Mouse (Mus musculus) central nervous system, embryonic 11.5 days (tissue): ENCODE results near the gene F8a. TPM values are rescaled to one million over a fixed set of nuclear protein-coding genes. Genes with fewer than 3 reads are reported as not detected.

ENCODE experiments used
- polyA plus RNA-seq: library from polyadenylated mRNA; depleted of rRNA; stranded (reverse); fragments of >200 nt; gene quantifications from 2 replicates; pipeline ENCODE4 v1.2.3, GENCODE M21; 2012; rRNA removed

Gene F8a
- 6.0 and 6.8 TPM in 2 replicates for polyA plus RNA-seq

GRCm38 (mm10) chrX:73227914-73228605 is at the start of gene F8a:
F8a (plus strand) TSS chrX:73228291.

DNA sequence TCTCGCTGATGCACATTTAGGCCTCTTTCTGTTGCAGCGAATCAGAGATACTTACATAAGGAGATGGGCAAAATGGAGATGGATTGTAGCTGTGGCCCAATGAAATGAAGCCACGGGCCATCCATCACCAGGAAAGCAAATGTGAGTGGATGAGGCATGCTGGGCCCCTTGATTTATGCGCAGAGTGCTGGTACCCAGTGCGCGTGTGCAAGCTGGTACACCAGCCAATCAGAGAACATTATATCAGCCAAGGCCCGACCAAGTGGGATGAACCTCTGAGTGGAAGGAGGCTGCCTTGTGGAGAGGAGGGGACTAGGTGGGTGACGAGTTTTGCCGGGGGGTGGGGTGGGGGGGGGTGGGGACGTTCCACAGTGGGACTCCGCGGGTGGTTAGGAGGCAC is 36.2 kb upstream of the F8a start, which contains the start of gene Xlr3b:
TSS of gene Xlr3b (plus strand) at position 274 of the 400 bp plus-strand sequence.

GRCm38 (mm10) chrX:73213819-73214564 is 14.1 kb upstream of the F8a start, which contains the start of gene Xlr4b:
Xlr4b (plus strand) TSS chrX:73214333.

DNA sequence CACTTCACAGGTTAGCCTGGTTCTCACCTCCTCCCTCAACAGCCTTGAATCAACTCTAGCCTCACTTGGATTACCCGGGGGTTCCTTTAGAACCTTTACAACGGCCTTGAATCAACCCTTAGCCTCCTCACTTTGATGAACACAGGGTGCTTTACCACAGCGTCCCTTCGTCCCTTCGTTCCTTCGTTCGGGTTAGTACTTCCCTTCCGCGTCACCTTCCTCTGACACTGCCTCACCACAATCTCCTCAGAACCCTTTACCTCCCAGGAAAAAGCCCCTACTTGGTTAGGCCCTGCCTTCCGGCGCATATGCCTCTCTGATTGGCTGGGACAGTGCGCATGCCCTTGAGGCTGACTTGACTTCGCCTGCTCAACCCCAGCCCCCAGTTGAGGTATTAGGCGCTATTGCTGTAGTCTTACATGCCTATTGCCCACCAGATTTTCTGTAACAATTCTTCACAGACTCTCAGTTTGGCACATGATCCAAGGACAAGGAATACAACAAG is 14.8 kb downstream of the F8a start, which contains the start of gene Xlr4c:
TSS of gene Xlr4c (minus strand) at position 310 of the 505 bp plus-strand sequence.

DNA sequence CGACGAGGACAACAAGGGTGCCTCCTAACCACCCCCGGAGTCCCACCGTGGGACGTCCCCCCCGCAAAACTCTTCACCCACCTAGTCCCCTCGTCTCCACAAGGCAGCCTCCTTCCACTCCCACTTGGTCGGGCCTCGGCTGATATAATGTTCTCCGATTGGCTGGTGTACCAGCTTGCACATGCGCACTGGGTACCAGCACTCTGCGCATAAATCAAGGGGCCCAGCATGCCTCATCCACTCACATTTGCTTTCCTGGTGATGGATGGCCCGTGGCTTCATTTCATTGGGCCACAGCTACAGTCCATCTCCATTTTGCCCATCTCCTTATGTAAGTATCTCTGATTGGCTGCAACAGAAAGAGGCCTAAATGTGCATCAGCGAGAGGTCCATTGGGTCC is 37.2 kb downstream of the F8a start, which contains the start of gene Xlr3c:
TSS of gene Xlr3c (minus strand) at position 121 of the 400 bp plus-strand sequence.

Other genes with a start within 250 kb of the F8a start
- gene Zfp185, start 241.0 kb upstream of the F8a start, polyA plus RNA-seq: 2.4 and 4.9 TPM in 2 replicates
- 0.04 TPM in 2 replicates for gene Pnma5, start 191.2 kb upstream of the F8a start, polyA plus RNA-seq
- gene Pnma3, start 163.5 kb upstream of the F8a start, polyA plus RNA-seq: 2.8 and 3.4 TPM in 2 replicates
- 0.71 and 2.6 TPM in 2 replicates for gene Xlr4a, start 145.8 kb upstream of the F8a start, polyA plus RNA-seq
- 1.7 and 3.5 TPM in 2 replicates for gene Xlr3a, start 131.2 kb upstream of the F8a start, polyA plus RNA-seq
- gene Gm14685, start 111.2 kb upstream of the F8a start, polyA plus RNA-seq: 0.16 and 0.46 TPM in 2 replicates
- gene Xlr5b, start 79.5 kb upstream of the F8a start, polyA plus RNA-seq: not detected in 2 replicates
- gene DXBay18, start 78.8 kb upstream of the F8a start, polyA plus RNA-seq: 0.04 TPM in 1 of 2 replicates, not detected in the other
- gene Spin2d, start 51.3 kb upstream of the F8a start, polyA plus RNA-seq: not detected in 2 replicates
- 9.6 and 11.1 TPM in 2 replicates for gene Xlr3b, start 36.1 kb upstream of the F8a start, polyA plus RNA-seq
- gene Xlr4b, start 14.0 kb upstream of the F8a start, polyA plus RNA-seq: 0.48 and 0.92 TPM in 2 replicates
- 0.78 TPM in 1 of 2 replicates, not detected in the other for gene Xlr4c, start 14.8 kb downstream of the F8a start, polyA plus RNA-seq
- 0.06 and 0.14 TPM in 2 replicates for gene Xlr3c, start 37.1 kb downstream of the F8a start, polyA plus RNA-seq
- 0.05 TPM in 1 of 2 replicates, not detected in the other for gene Xlr5a, start 64.7 kb downstream of the F8a start, polyA plus RNA-seq
- gene Xlr5c, start 64.7 kb downstream of the F8a start, polyA plus RNA-seq: not detected in 2 replicates
- gene Gm45015, start 108.5 kb downstream of the F8a start, polyA plus RNA-seq: not detected in 2 replicates
- gene Zfp275, start 114.3 kb downstream of the F8a start, polyA plus RNA-seq: 14.2 and 28.7 TPM in 2 replicates
- gene Gm18336, start 170.4 kb downstream of the F8a start, polyA plus RNA-seq: 0.09 and 0.25 TPM in 2 replicates
- 0.12 and 0.27 TPM in 2 replicates for gene Zfp92, start 182.8 kb downstream of the F8a start, polyA plus RNA-seq
- gene Trex2, start 207.1 kb downstream of the F8a start, polyA plus RNA-seq: not detected in 2 replicates
- gene Haus7, start 230.8 kb downstream of the F8a start, polyA plus RNA-seq: 57.9 and 63.7 TPM in 2 replicates